Mouse (Mus musculus) myocyte (in vitro differentiated cells): Measurements from ENCODE around the gene Plcb4. TPM values are rescaled to one million over a fixed set of nuclear protein-coding genes. Genes with fewer than 3 reads are reported as not detected.

Experiments used
- H3K27me3 ChIP-seq: one replicate; pipeline ENCODE4 v1.6.1; 2011; ENCODE audit not compliant: control insufficient read depth, insufficient read depth, insufficient read length
- H3K36me3 ChIP-seq: one replicate; pipeline ENCODE4 v1.6.1; 2011; ENCODE audit not compliant: control insufficient read depth, insufficient read depth
- H3K4me2 ChIP-seq: one replicate; pipeline ENCODE4 v1.6.1; 2011; ENCODE audit warnings: low read depth, control low read depth
- H3K4me3 ChIP-seq: one replicate; pipeline ENCODE4 v1.5.1; 2011; ENCODE audit warnings: mild to moderate bottlenecking, control low read depth, moderate library complexity
- H3K79me2 ChIP-seq: one replicate; pipeline ENCODE4 v1.6.1; 2011; ENCODE audit not compliant: control insufficient read depth, insufficient read depth
- H3ac ChIP-seq: one replicate; pipeline ENCODE4 v1.6.1; 2011; ENCODE audit not compliant: control insufficient read depth, insufficient read length
- CEBPB ChIP-seq: IDR thresholded peaks from 2 replicates; pipeline ENCODE4 v1.6.1; 2011; ENCODE audit warnings: mild to moderate bottlenecking, moderate library complexity; ENCODE audit not compliant: poor library complexity, insufficient read depth, severe bottlenecking
- E2F4 ChIP-seq: IDR thresholded peaks from one replicate; pipeline ENCODE4 v1.6.1; 2011; ENCODE audit warnings: mild to moderate bottlenecking, control low read depth, moderate library complexity; ENCODE audit not compliant: insufficient read depth
- MAX ChIP-seq: IDR thresholded peaks from one replicate; pipeline ENCODE4 v1.6.1; 2011; ENCODE audit warnings: low read depth, mild to moderate bottlenecking, control low read depth
- MYOD1 ChIP-seq, 3 experiments: IDR thresholded peaks; one replicate each; pipeline ENCODE4 v1.6.1; 2011; ENCODE audit warnings: control low read depth in 2 of 3, low read depth in 2 of 3, mild to moderate bottlenecking in 2 of 3, moderate library complexity in 1 of 3; ENCODE audit not compliant: insufficient read length in 2 of 3, control insufficient read depth in 1 of 3
- MYOG ChIP-seq, 3 experiments: IDR thresholded peaks; one replicate each; pipeline ENCODE4 v1.6.1; 2011; ENCODE audit warnings: control low read depth in 2 of 3, low read depth in 2 of 3, mild to moderate bottlenecking in 2 of 3; ENCODE audit not compliant: insufficient read length in 2 of 3, control insufficient read depth in 1 of 3, insufficient read depth in 1 of 3
- POLR2A ChIP-seq: IDR thresholded peaks from one replicate; pipeline ENCODE4 v1.6.1; 2011; ENCODE audit warnings: low read depth, mild to moderate bottlenecking, control low read depth, moderate library complexity; ENCODE audit not compliant: insufficient read length
- POLR2AphosphoS2 ChIP-seq: IDR thresholded peaks from one replicate; pipeline ENCODE4 v1.6.1; 2011; ENCODE audit warnings: low read depth, control low read depth; ENCODE audit not compliant: insufficient read length
- REST ChIP-seq: IDR thresholded peaks from one replicate; pipeline ENCODE4 v1.6.1; 2011; ENCODE audit warnings: mild to moderate bottlenecking, control low read depth, moderate library complexity; ENCODE audit not compliant: insufficient read depth, insufficient read length
- SRF ChIP-seq: IDR thresholded peaks from one replicate; pipeline ENCODE4 v1.6.1; 2011; ENCODE audit warnings: low read depth; ENCODE audit not compliant: control insufficient read depth, insufficient read length
- TCF12 ChIP-seq: IDR thresholded peaks from one replicate; pipeline ENCODE4 v1.6.1; 2011; ENCODE audit warnings: mild to moderate bottlenecking, control low read depth; ENCODE audit not compliant: poor library complexity, insufficient read depth, severe bottlenecking
- TCF3 ChIP-seq: IDR thresholded peaks from one replicate; pipeline ENCODE4 v1.6.1; 2011; ENCODE audit warnings: low read depth, control low read depth; ENCODE audit not compliant: insufficient read length
- USF1 ChIP-seq: IDR thresholded peaks from one replicate; pipeline ENCODE4 v1.6.1; 2011; ENCODE audit warnings: low read depth, mild to moderate bottlenecking, control low read depth, moderate library complexity
- polyA plus RNA-seq: library from polyadenylated mRNA; unstranded; fragments of >200 nt; fragmentation: generic; extraction: Trizol; gene quantifications from one replicate; pipeline ENCODE4 v1.2.1, GENCODE M21; 2012; ENCODE audit warnings: missing spikeins

Plcb4 gene
- polyA plus RNA-seq, 1 experiment, result 5.3 TPM

- TF ChIP-seq USF1 (no peak), MYOD1 (IDR thresholded peaks at IDR 0.05; ENCODE audit: control insufficient read depth in 1 of 3, insufficient read length in 2 of 3, low read depth in 2 of 3) (no peak), MYOG (IDR thresholded peaks at IDR 0.05; ENCODE audit: control insufficient read depth in 1 of 3, insufficient read depth in 1 of 3, insufficient read length in 2 of 3, low read depth in 2 of 3) (no peak), TCF3 (no peak), TCF12 (no peak), MAX (no peak), CEBPB (no peak), POLR2AphosphoS2 (no peak), REST (no peak), POLR2A (no peak), SRF (no peak)
- Histone ChIP-seq H3K36me3 (no peaks in the 10 kb centered on the region), H3K79me2 (no peaks in the 10 kb centered on the region), H3K4me2 (no peak overlapping the region), H3K27me3 (no peaks in the 10 kb centered on the region), H3ac (no peak overlapping the region), H3K4me3 (no peak overlapping the region)
These were observed 128.6 kb downstream of the Plcb4 start for GRCm38 (mm10) chr2:135787415-135787814.

GRCm38 (mm10) chr2:135792907-135793306 lies 134.1 kb downstream of the Plcb4 start:
- TF ChIP-seq POLR2AphosphoS2 (no peak), SRF (no peak), POLR2A (no peak)
- H3ac ChIP-seq, result no peak overlapping the region
- H3K4me3 ChIP-seq, result no peak overlapping the region
- no peak overlapping the region for H3K4me2 ChIP-seq
- no peaks in the 10 kb centered on the region for H3K36me3 ChIP-seq
- H3K27me3 ChIP-seq, result no peaks in the 10 kb centered on the region
- no peaks in the 10 kb centered on the region for H3K79me2 ChIP-seq

DNA sequence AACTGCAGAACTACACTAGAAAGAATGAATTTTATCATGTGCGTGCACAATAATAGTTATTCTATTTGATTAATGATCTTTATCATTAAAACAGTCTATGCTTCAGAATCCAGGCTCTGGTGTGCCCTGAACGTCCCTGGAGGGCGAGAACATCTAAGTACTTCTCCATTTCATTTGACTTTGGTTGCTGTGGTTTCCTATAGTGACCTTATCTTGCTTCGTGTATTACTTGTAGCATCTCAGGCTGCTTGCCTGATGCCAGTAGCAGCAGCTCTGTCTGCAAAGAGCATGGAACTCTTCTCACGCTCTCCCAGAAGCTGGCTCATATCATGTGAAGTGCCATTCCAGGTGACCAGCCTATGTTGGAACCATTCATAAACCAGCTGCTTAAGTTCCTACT lies 137.9 kb downstream of the Plcb4 start:
- H3ac ChIP-seq, result no peak overlapping the region
- no peaks in the 10 kb centered on the region for H3K36me3 ChIP-seq
- no peak overlapping the region for H3K4me2 ChIP-seq
- TF ChIP-seq MYOG (IDR thresholded peaks at IDR 0.05; ENCODE audit: control insufficient read depth in 1 of 3, insufficient read depth in 1 of 3, insufficient read length in 2 of 3, low read depth in 2 of 3), result no peak
- TF ChIP-seq TCF12, result no peak
- TF ChIP-seq TCF3, result no peak
- no peak for TF ChIP-seq MAX
- no peak for TF ChIP-seq SRF
- TF ChIP-seq POLR2A, result no peak
- no peak for TF ChIP-seq USF1
- TF ChIP-seq E2F4, result no peak
- TF ChIP-seq CEBPB, result no peak
- TF ChIP-seq MYOD1 (IDR thresholded peaks at IDR 0.05; ENCODE audit: control insufficient read depth in 1 of 3, insufficient read length in 2 of 3, low read depth in 2 of 3), result no peak
- no peak for TF ChIP-seq REST
- TF ChIP-seq POLR2AphosphoS2, result no peak
- H3K79me2 ChIP-seq, result no peaks in the 10 kb centered on the region
- no peak overlapping the region for H3K4me3 ChIP-seq
- no peaks in the 10 kb centered on the region for H3K27me3 ChIP-seq

- no peak overlapping the region for H3K4me3 ChIP-seq
- no peaks in the 10 kb centered on the region for H3K27me3 ChIP-seq
- TF ChIP-seq POLR2A (no peak), USF1 (no peak), TCF12 (no peak), MYOG (IDR thresholded peaks at IDR 0.05; ENCODE audit: control insufficient read depth in 1 of 3, insufficient read depth in 1 of 3, insufficient read length in 2 of 3, low read depth in 2 of 3) (no peak), POLR2AphosphoS2 (no peak), SRF (no peak), MYOD1 (IDR thresholded peaks at IDR 0.05; ENCODE audit: control insufficient read depth in 1 of 3, insufficient read length in 2 of 3, low read depth in 2 of 3) (no peak), TCF3 (no peak), MAX (no peak), REST (no peak), CEBPB (no peak), E2F4 (no peak)
- no peaks in the 10 kb centered on the region for H3K36me3 ChIP-seq
- H3ac ChIP-seq, result no peak overlapping the region
- no peaks in the 10 kb centered on the region for H3K79me2 ChIP-seq
- no peak overlapping the region for H3K4me2 ChIP-seq
These were observed 139.1 kb downstream of the Plcb4 start for GRCm38 (mm10) chr2:135797677-135798546.
